Mouse (Mus musculus) ES-E14 (cell line): ENCODE measurements at regions not wholly inside any gene's neighbourhood (a gene's known extent, or its start where the extent isn't known, plus 50 kb on each side); places are given as distances from the start of the nearest gene placed in this dataset.

Experiments
- MAFK ChIP-seq: IDR thresholded peaks from 2 replicates; pipeline ENCODE4 v1.6.1; 2014; ENCODE audit warnings: mild to moderate bottlenecking, low read depth, low read length, inconsistent platforms; ENCODE audit not compliant: insufficient read depth
- ZC3H11A ChIP-seq: IDR thresholded peaks from 2 replicates; pipeline ENCODE4 v1.6.1; 2012; ENCODE audit warnings: low read depth, mild to moderate bottlenecking, inconsistent platforms, low read length, borderline replicate concordance
- ZNF384 ChIP-seq: IDR thresholded peaks from 2 replicates; pipeline ENCODE4 v1.6.1; 2012; ENCODE audit warnings: low read depth, low read length, inconsistent platforms

DNA sequence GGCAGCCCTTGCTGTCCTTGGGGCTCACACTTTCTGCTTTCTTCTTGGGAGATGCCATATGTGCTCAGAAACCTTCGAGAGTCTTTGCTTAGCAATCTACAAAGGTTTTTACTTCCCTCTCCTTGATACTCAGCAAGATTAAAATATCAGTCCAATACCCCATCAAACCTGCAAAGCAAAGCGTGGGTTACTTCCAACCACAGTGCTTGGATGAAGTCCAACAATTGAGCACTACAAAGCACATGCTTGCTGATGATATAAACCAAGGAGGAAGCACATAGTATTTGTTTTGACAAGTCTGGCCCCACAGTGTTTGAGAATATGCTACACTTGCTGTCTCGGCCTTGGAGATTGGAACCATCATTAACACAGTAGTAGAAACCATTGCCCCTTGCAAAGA lies 738.1 kb upstream of the Arrdc4 start:
- TF ChIP-seq MAFK, result no peak
- TF ChIP-seq ZNF384, result no peak
- TF ChIP-seq ZC3H11A, result no peak
